Mouse (Mus musculus): Measurements from ENCODE around the gene Plpp6. TPM values are rescaled to one million over a fixed set of nuclear protein-coding genes. Genes with fewer than 3 reads are reported as not detected.

Plpp6 gene
- polyA plus RNA-seq, 1 experiment from 2014 or later: 4.7 TPM

- Histone ChIP-seq H3K27me3 (ENCODE audit: insufficient read depth, low read length) (no peaks in the 10 kb centered on the region), H3K9me3 (ENCODE audit: low read length) (no peaks in the 10 kb centered on the region), H3K9ac (replicated peaks) (no peak overlapping the region), H3K4me3 (ENCODE audit: low read depth, low read length) (no peak overlapping the region), H3K4me2 (ENCODE audit: low read depth, low read length) (no peak overlapping the region), H3K4me1 (ENCODE audit: insufficient read depth) (no peaks in the 10 kb centered on the region), H3K36me3 (replicated peaks; ENCODE audit: insufficient read depth, low read length) (peaks cover 51% of the 10 kb centered on the region), H3K27ac (ENCODE audit: low read depth) (no peak overlapping the region)
- ATAC-seq (no peak), DNase-seq (no peak)
- TF ChIP-seq EP300 (IDR thresholded peaks at IDR 0.05; ENCODE audit: low read depth): no peak
- TF ChIP-seq CTCF (IDR thresholded peaks at IDR 0.05; ENCODE audit: low read depth): no peak
- 86% methylated on average over 5 of the region's 5 CpGs for WGBS (ENCODE audit: insufficient replicate concordance)
Observed at GRCm38 (mm10) chr19:29016204-29016765, 52.5 kb downstream of the Plpp6 start.

Other genes starting within 250 kb of the Plpp6 start
- gene Slc1a1, start 128.9 kb upstream of the Plpp6 start, polyA plus RNA-seq (2015; fragmentation: Nextera tagmentation; extraction: Ambion mirVana): 0.07 and 0.09 TPM in 2 replicates
- gene 4430402I18Rik, start 3.8 kb downstream of the Plpp6 start, polyA plus RNA-seq (2015; fragmentation: Nextera tagmentation; extraction: Ambion mirVana): 8.1 and 10.9 TPM in 2 replicates
- 10.0 and 10.2 TPM in 2 replicates for gene Cdc37l1, start 26.4 kb downstream of the Plpp6 start, polyA plus RNA-seq (2015; fragmentation: Nextera tagmentation; extraction: Ambion mirVana)
- 48.1 and 49.9 TPM in 2 replicates for gene Ak3, start 84.0 kb downstream of the Plpp6 start, polyA plus RNA-seq (2015; fragmentation: Nextera tagmentation; extraction: Ambion mirVana)
- gene Rcl1, start 137.4 kb downstream of the Plpp6 start, polyA plus RNA-seq (2015; fragmentation: Nextera tagmentation; extraction: Ambion mirVana): 78.3 and 79.2 TPM in 2 replicates